Mouse (Mus musculus): ENCODE results near the gene Ppp2r5e.

The Ppp2r5e gene

GRCm38 (mm10) chr12:75577255-75577654 is 18.8 kb downstream of the Ppp2r5e start:
- no peak for DNase-seq (ENCODE audit: low spot score)

GRCm38 (mm10) chr12:75572271-75572670 is 23.8 kb downstream of the Ppp2r5e start:
- peak; percentile 25 for DNase-seq (ENCODE audit: low spot score)

- no peak for DNase-seq (ENCODE audit: low spot score)
Observed at GRCm38 (mm10) chr12:75570138-75570537, 25.9 kb downstream of the Ppp2r5e start.

GRCm38 (mm10) chr12:75567745-75568144 is 28.3 kb downstream of the Ppp2r5e start:
- DNase-seq (ENCODE audit: low spot score), result no peak

GRCm38 (mm10) chr12:75565756-75566155 is 30.3 kb downstream of the Ppp2r5e start:
- DNase-seq (ENCODE audit: low spot score), result no peak

- DNase-seq (ENCODE audit: low spot score), result no peak
Observed at GRCm38 (mm10) chr12:75564498-75564897, 31.5 kb downstream of the Ppp2r5e start.

- no peak for DNase-seq (ENCODE audit: low spot score)
Observed at GRCm38 (mm10) chr12:75562996-75563618, 32.9 kb downstream of the Ppp2r5e start.

- DNase-seq (ENCODE audit: low spot score), result no peak
Observed at GRCm38 (mm10) chr12:75560681-75561387, 35.2 kb downstream of the Ppp2r5e start.

GRCm38 (mm10) chr12:75559196-75559595 is 36.8 kb downstream of the Ppp2r5e start:
- DNase-seq (ENCODE audit: low spot score), result no peak

GRCm38 (mm10) chr12:75557813-75558212 is 38.2 kb downstream of the Ppp2r5e start:
- no peak for DNase-seq (ENCODE audit: low spot score)

- no peak for DNase-seq (ENCODE audit: low spot score)
Observed at GRCm38 (mm10) chr12:75555032-75555431, 41.0 kb downstream of the Ppp2r5e start.

GRCm38 (mm10) chr12:75552296-75552695 is 43.7 kb downstream of the Ppp2r5e start:
- no peak for DNase-seq (ENCODE audit: low spot score)

GRCm38 (mm10) chr12:75551671-75552070 is 44.4 kb downstream of the Ppp2r5e start:
- DNase-seq (ENCODE audit: low spot score), result no peak

GRCm38 (mm10) chr12:75548999-75549398 is 47.0 kb downstream of the Ppp2r5e start:
- no peak for DNase-seq (ENCODE audit: low spot score)

- no peak for DNase-seq (ENCODE audit: low spot score)
Observed at GRCm38 (mm10) chr12:75547174-75547573, 48.9 kb downstream of the Ppp2r5e start.

- DNase-seq (ENCODE audit: low spot score), result no peak
Observed at GRCm38 (mm10) chr12:75546241-75546640, 49.8 kb downstream of the Ppp2r5e start.

- DNase-seq (ENCODE audit: low spot score), result no peak
Observed at GRCm38 (mm10) chr12:75545431-75545925, 50.6 kb downstream of the Ppp2r5e start.

GRCm38 (mm10) chr12:75544666-75545065 is 51.4 kb downstream of the Ppp2r5e start:
- DNase-seq (ENCODE audit: low spot score), result no peak

GRCm38 (mm10) chr12:75544259-75544658 is 51.8 kb downstream of the Ppp2r5e start:
- no peak for DNase-seq (ENCODE audit: low spot score)

GRCm38 (mm10) chr12:75543346-75543745 is 52.7 kb downstream of the Ppp2r5e start:
- no peak for DNase-seq (ENCODE audit: low spot score)

- no peak for DNase-seq (ENCODE audit: low spot score)
Observed at GRCm38 (mm10) chr12:75540621-75541171, 55.3 kb downstream of the Ppp2r5e start.

GRCm38 (mm10) chr12:75539228-75539627 is 56.8 kb downstream of the Ppp2r5e start:
- DNase-seq (ENCODE audit: low spot score), result no peak

Data from embryo, embryonic 10.5 days (tissue).